Mouse (Mus musculus): ENCODE data around the gene Fam160a1.

DNA sequence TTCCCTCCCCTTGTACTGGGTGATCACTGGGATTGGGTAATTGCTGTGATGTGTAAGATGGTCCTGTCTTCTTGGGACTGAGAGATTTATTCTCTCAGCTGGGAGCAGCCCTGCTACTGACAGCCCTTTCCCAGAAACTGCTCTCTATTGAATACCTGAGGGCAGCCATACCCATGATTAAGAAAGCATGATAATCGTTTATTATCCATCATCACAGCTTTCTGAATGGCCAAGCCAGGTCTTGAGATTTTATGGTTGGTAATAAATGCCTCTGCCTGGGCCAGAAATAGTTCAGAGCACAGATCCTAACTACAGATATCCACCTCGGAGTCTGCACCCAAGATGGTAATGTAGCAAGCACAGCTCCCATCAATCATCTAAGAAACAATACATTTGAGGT lies 59.1 kb downstream of the Fam160a1 start:
- no peak for TF ChIP-seq CTCF (IDR thresholded peaks at IDR 0.05; ENCODE audit: control insufficient read depth, insufficient read depth, insufficient replicate concordance, low read depth, low read length)
- no peak for TF ChIP-seq POLR2A (IDR thresholded peaks at IDR 0.05; ENCODE audit: control insufficient read depth, low read depth, low read length)
